In genomic region chr7:109168716-109169115, GRCm38 (mm10) we compare ENCODE assay signal across 9 mouse cellular contexts. TPM values are rescaled to one million over a fixed set of nuclear protein-coding genes. Genes with fewer than 3 reads are reported as not detected.
DNase-seq lines count a peak whose midpoint lies in the region; ATAC-seq lines count a peak whose summit lies in the region.
"Had no signal": no experiment of that assay in that cellular context is flagged by ENCODE, and none has a peak within 500 bp of the region (broad histone marks: within the 10 kb centered on the region; RNA-seq: fewer than 3 reads in every experiment).

No protein-coding gene starts in this region.

- no peak overlapping the region for H3K27ac ChIP-seq in embryonic facial prominence, embryonic 13.5 days
- no peak overlapping the region for H3K27ac ChIP-seq in hindbrain, embryonic 12.5 days
- H3K27ac ChIP-seq in midbrain, embryonic 14.5 days (replicated peaks; ENCODE audit: low read depth, low read length), result peak overlapping the region; percentile 94

- H3K9ac ChIP-seq in embryonic facial prominence, embryonic 13.5 days, result no peak overlapping the region
- H3K9ac ChIP-seq in hindbrain, embryonic 12.5 days, result no peak overlapping the region
- H3K9ac ChIP-seq in midbrain, embryonic 14.5 days (replicated peaks; ENCODE audit: low read length), result peak overlapping the region; percentile 86

- H3K9me3 ChIP-seq in embryonic facial prominence, embryonic 13.5 days, result no peaks in the 10 kb centered on the region
- no peaks in the 10 kb centered on the region for H3K9me3 ChIP-seq in hindbrain, embryonic 12.5 days (replicated peaks)
- no peaks in the 10 kb centered on the region for H3K9me3 ChIP-seq in midbrain, embryonic 14.5 days (ENCODE audit: control insufficient read depth, low read length)

- H3K27me3 ChIP-seq in embryonic facial prominence, embryonic 13.5 days, result peaks cover 73% of the 10 kb centered on the region
- peaks cover 20% of the 10 kb centered on the region for H3K27me3 ChIP-seq in hindbrain, embryonic 12.5 days
- H3K27me3 ChIP-seq in midbrain, embryonic 14.5 days (ENCODE audit: control insufficient read depth, insufficient read depth, low read length), result no peaks in the 10 kb centered on the region

- no peak for ATAC-seq in embryonic facial prominence, embryonic 13.5 days (ENCODE audit: insufficient number of reproducible peaks, insufficient read depth, low FRiP score, low TSS enrichment, low read depth)
- no peak for ATAC-seq in hindbrain, embryonic 12.5 days (ENCODE audit: low FRiP score)
- no peak for ATAC-seq in midbrain, embryonic 14.5 days (ENCODE audit: low FRiP score, low TSS enrichment)

- 93% methylated on average over 7 of the region's 7 CpGs for WGBS in embryonic facial prominence, embryonic 13.5 days
- WGBS in hindbrain, embryonic 12.5 days, result 94% methylated on average over 7 of the region's 7 CpGs
- WGBS in midbrain, embryonic 14.5 days, result 88% methylated on average over 7 of the region's 7 CpGs

- H3K4me3 ChIP-seq in embryonic facial prominence, embryonic 13.5 days, result no peak overlapping the region; the same call in 1 of the 2 replicates
- H3K4me3 ChIP-seq in hindbrain, embryonic 12.5 days, result 0 out of 2 replicates have a peak overlapping the region, but pooled peaks have one; percentile 60
- H3K4me3 ChIP-seq in midbrain, embryonic 14.5 days (replicated peaks; ENCODE audit: low read depth, low read length), result peak overlapping the region; percentile 60
- H3K4me3 ChIP-seq: megakaryocyte, embryonic 14.5 days had no signal

- peaks cover 22% of the 10 kb centered on the region for H3K4me1 ChIP-seq in embryonic facial prominence, embryonic 13.5 days
- H3K4me1 ChIP-seq in hindbrain, embryonic 12.5 days, result peaks cover 50% of the 10 kb centered on the region
- peaks cover 47% of the 10 kb centered on the region for H3K4me1 ChIP-seq in midbrain, embryonic 14.5 days (ENCODE audit: control insufficient read depth, insufficient read depth, low read length)

- no peaks in the 10 kb centered on the region for H3K36me3 ChIP-seq in embryonic facial prominence, embryonic 13.5 days
- no peaks in the 10 kb centered on the region for H3K36me3 ChIP-seq in hindbrain, embryonic 12.5 days
- no peaks in the 10 kb centered on the region for H3K36me3 ChIP-seq in midbrain, embryonic 14.5 days (ENCODE audit: control insufficient read depth, insufficient read depth, low read length)

- peak; percentile 56 for DNase-seq in ZHBTc4 (ENCODE audit: low read depth, low spot score)
- no peak for DNase-seq in midbrain, embryonic 14.5 days
- DNase-seq in spleen, postnatal 36 days (ENCODE audit: low spot score in 2 of 2), result no peak
- DNase-seq in adrenal gland, postnatal 10 days, result no peak
- no peak for DNase-seq in frontal cortex, postnatal 25 days (ENCODE audit: low spot score in 2 of 2)
- DNase-seq: thymus, postnatal 25 days had no signal

- peak overlapping the region; percentile 99; the same call in 1 of the 2 replicates for H3K4me2 ChIP-seq in embryonic facial prominence, embryonic 13.5 days
- peak overlapping the region; percentile 95 for H3K4me2 ChIP-seq in hindbrain, embryonic 12.5 days (replicated peaks)
- H3K4me2 ChIP-seq in midbrain, embryonic 14.5 days (ENCODE audit: low read length), result peak overlapping the region; percentile 89

RNA-seq across cellular contexts. Expression of gene Lmo1, which starts 6.3 kb away (rescaled TPM):
- 60.2 and 73.2 TPM in 2 replicates for polyA plus RNA-seq in embryonic facial prominence, embryonic 13.5 days (2015; fragmentation: Nextera tagmentation; extraction: Ambion mirVana)
- 46.3 and 50.9 TPM in 2 replicates for polyA plus RNA-seq in hindbrain, embryonic 12.5 days (2016; fragmentation: Nextera tagmentation; extraction: Ambion mirVana)
- polyA plus RNA-seq in midbrain, embryonic 14.5 days (2014; fragmentation: Nextera tagmentation; extraction: Ambion mirVana), result 170 and 189 TPM in 2 replicates
- 10 to 100 TPM in 1 of 2 experiments, 1 to 10 TPM in 1; 8.1 to 12.5 TPM for total RNA-seq in adrenal gland, postnatal 10 days (2021)
